Comparison of ENCODE assay signal across 8 mouse cellular contexts in the genomic region with DNA sequence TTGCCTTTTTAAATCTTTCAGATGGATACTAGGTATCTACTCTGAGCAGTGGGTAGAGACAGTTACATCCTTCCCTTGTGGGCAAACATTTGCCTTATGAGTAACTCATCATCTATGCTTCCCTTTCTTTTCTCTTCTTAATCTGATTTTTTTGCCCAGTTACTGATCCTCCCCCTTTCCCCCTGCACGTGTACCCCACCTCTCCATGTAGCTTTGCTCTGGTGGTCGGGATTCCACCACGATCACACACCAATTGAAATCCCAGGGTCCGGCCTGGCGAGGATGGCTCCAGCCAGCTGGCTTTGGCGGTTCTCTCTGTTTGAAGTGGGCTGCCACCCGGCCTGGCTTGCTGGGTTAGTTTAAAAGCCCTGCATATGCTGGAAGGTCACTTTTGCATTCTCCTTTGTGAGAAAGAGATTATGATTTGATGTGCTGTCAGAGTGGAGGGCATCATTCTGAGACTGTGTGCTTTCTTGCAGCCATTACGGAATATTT. TPM values are rescaled to one million over a fixed set of nuclear protein-coding genes. Genes with fewer than 3 reads are reported as not detected.
A peak's percentile ranks its signal among the peaks of the same experiment; 100 is the strongest.
DNase-seq lines count a peak whose midpoint lies in the region; ATAC-seq and TF ChIP-seq lines count a peak whose summit lies in the region.

No protein-coding gene starts in this region.

- no peaks in the 10 kb centered on the region for H3K9me3 ChIP-seq in E14TG2a.4 (ENCODE audit: low read length)
- no peaks in the 10 kb centered on the region for H3K9me3 ChIP-seq in embryonic facial prominence, embryonic 13.5 days
- H3K9me3 ChIP-seq in midbrain, postnatal 0 days (ENCODE audit: low read length) = no peaks in the 10 kb centered on the region

- TF ChIP-seq CTCF in heart, adult 2 months (IDR thresholded peaks at IDR 0.05) = no peak
- TF ChIP-seq CTCF in E14TG2a.4 (conservative IDR thresholded peaks at IDR 0.05; ENCODE audit: low read length) = no peak
- TF ChIP-seq CTCF in midbrain, postnatal 0 days (IDR thresholded peaks at IDR 0.05) = no peak

- TF ChIP-seq EP300 in heart, adult 2 months (IDR thresholded peaks at IDR 0.05; ENCODE audit: insufficient read depth, low read depth, low read length) = no peak

- peaks cover 5% of the 10 kb centered on the region for H3K4me1 ChIP-seq in heart, adult 2 months (ENCODE audit: control insufficient read depth, insufficient read depth, low read length)
- peaks cover 30% of the 10 kb centered on the region for H3K4me1 ChIP-seq in E14TG2a.4 (replicated peaks; ENCODE audit: low read depth, low read length)
- H3K4me1 ChIP-seq in embryonic facial prominence, embryonic 13.5 days = peaks cover 17% of the 10 kb centered on the region
- peaks cover 7% of the 10 kb centered on the region; the same call in 1 of the 2 replicates for H3K4me1 ChIP-seq in midbrain, postnatal 0 days (ENCODE audit: insufficient read depth, low read length)

- H3K4me2 ChIP-seq in embryonic facial prominence, embryonic 13.5 days = peak overlapping the region; percentile 79
- H3K4me2 ChIP-seq in midbrain, postnatal 0 days (ENCODE audit: low read depth, low read length, poor library complexity, severe bottlenecking) = peak overlapping the region; percentile 81

- peaks cover 11% of the 10 kb centered on the region for H3K36me3 ChIP-seq in heart, adult 2 months (ENCODE audit: control insufficient read depth, insufficient read depth, low read length)
- H3K36me3 ChIP-seq in E14TG2a.4 (ENCODE audit: insufficient read depth, low read length) = peaks cover 25% of the 10 kb centered on the region
- H3K36me3 ChIP-seq in embryonic facial prominence, embryonic 13.5 days = peaks cover 23% of the 10 kb centered on the region
- no peaks in the 10 kb centered on the region for H3K36me3 ChIP-seq in midbrain, postnatal 0 days (ENCODE audit: insufficient read depth, low read length)

- DNase-seq in heart, adult 2 months = peak; percentile 25 to 46
- no peak for DNase-seq in heart, postnatal 36 days
- peak; percentile 30 to 45 for DNase-seq in kidney, postnatal 4 days
- DNase-seq in midbrain, postnatal 0 days (ENCODE audit: low spot score) = peak; percentile 17
- no peak for DNase-seq in T-cell, adult 2 months (ENCODE audit: low spot score)
- no peak for DNase-seq in left cerebral cortex, adult 18-20 months (ENCODE audit: low spot score in 2 of 2)

- peak overlapping the region; percentile 86 for H3K27ac ChIP-seq in heart, adult 2 months
- peak overlapping the region; percentile 99; the same call in 1 of the 2 replicates for H3K27ac ChIP-seq in embryonic facial prominence, embryonic 13.5 days
- peak overlapping the region; percentile 93 for H3K27ac ChIP-seq in midbrain, postnatal 0 days (ENCODE audit: low read depth, low read length)

- H3K4me3 ChIP-seq in heart, adult 2 months = peak overlapping the region; percentile 92
- peak overlapping the region; percentile 94 for H3K4me3 ChIP-seq in E14TG2a.4 (replicated peaks; ENCODE audit: low read length)
- H3K4me3 ChIP-seq in embryonic facial prominence, embryonic 13.5 days = peak overlapping the region; percentile 85
- peak overlapping the region; percentile 56 for H3K4me3 ChIP-seq in midbrain, postnatal 0 days (ENCODE audit: low read depth, low read length)

- ATAC-seq in embryonic facial prominence, embryonic 13.5 days (ENCODE audit: insufficient number of reproducible peaks, insufficient read depth, low FRiP score, low TSS enrichment, low read depth) = no peak
- no peak for ATAC-seq in midbrain, postnatal 0 days (ENCODE audit: low FRiP score)

- no peaks in the 10 kb centered on the region for H3K79me2 ChIP-seq in heart, adult 2 months (replicated peaks; ENCODE audit: control insufficient read depth, insufficient read depth, low read length)

- intact Hi-C loops in heart, adult 2 months (cut with DNase I) = loop anchor here (1.0 to 5.0 kb wide), 5 partner anchors 21 to 177 kb away; no protein-coding TSS in a partner anchor
- intact Hi-C loops in heart, postnatal 36 days (cut with DNase I) = loop anchor here (2.0 to 5.0 kb wide), 4 partner anchors 47 to 177 kb away; no protein-coding TSS in a partner anchor

- WGBS in heart, adult 2 months = 16% methylated on average over 8 of the region's 8 CpGs
- WGBS in embryonic facial prominence, embryonic 13.5 days = 8% methylated on average over 8 of the region's 8 CpGs
- WGBS in midbrain, postnatal 0 days = 2% methylated on average over 8 of the region's 8 CpGs

- peak overlapping the region; percentile 95 for H3K9ac ChIP-seq in heart, adult 2 months (ENCODE audit: low read depth, low read length)
- peak overlapping the region; percentile 90 for H3K9ac ChIP-seq in embryonic facial prominence, embryonic 13.5 days
- H3K9ac ChIP-seq in midbrain, postnatal 0 days (replicated peaks; ENCODE audit: low read length, poor library complexity, severe bottlenecking) = peak overlapping the region; percentile 90

- no peaks in the 10 kb centered on the region for H3K27me3 ChIP-seq in heart, adult 2 months (ENCODE audit: control insufficient read depth, insufficient read depth, low read length)
- no peaks in the 10 kb centered on the region for H3K27me3 ChIP-seq in E14TG2a.4 (ENCODE audit: insufficient read depth, low read length)
- no peaks in the 10 kb centered on the region for H3K27me3 ChIP-seq in embryonic facial prominence, embryonic 13.5 days
- no peaks in the 10 kb centered on the region for H3K27me3 ChIP-seq in midbrain, postnatal 0 days (ENCODE audit: insufficient read depth, low read length)

- no peak for TF ChIP-seq POLR2A in heart, adult 2 months (IDR thresholded peaks at IDR 0.05; ENCODE audit: insufficient read depth, low read depth, low read length)

RNA-seq across cellular contexts. Expression of gene Fchsd2, which starts 17.2 kb away (rescaled TPM):
- 10 to 100 TPM; 20.9 to 22.4 TPM for total RNA-seq in heart, adult 2 months (2021)
- 5.6 and 8.1 TPM in 2 replicates for polyA plus RNA-seq in heart, adult 2 months (2012; rRNA removed)
- 10 to 100 TPM; 22.8 to 25.3 TPM for total RNA-seq in heart, postnatal 36 days (2021)
- polyA plus RNA-seq in embryonic facial prominence, embryonic 13.5 days (2015; fragmentation: Nextera tagmentation; extraction: Ambion mirVana) = 24.9 and 29.1 TPM in 2 replicates
- total RNA-seq in midbrain, postnatal 0 days (2014; rRNA removed) = 55.7 and 67.7 TPM in 2 replicates
- 34.3 and 39.2 TPM in 2 replicates for polyA plus RNA-seq in midbrain, postnatal 0 days (2015; fragmentation: Nextera tagmentation; extraction: Ambion mirVana)
- total RNA-seq in left cerebral cortex, adult 18-20 months (2021) = 10 to 100 TPM; 38.2 to 40.2 TPM

Comparison
In these comparisons a context has a peak if more than half of its experiments do, and no peak if none do; other contexts are left out.
1. DNase-seq: peak in heart, adult 2 months (2 of 2), kidney, postnatal 4 days (2 of 2) and midbrain, postnatal 0 days (single experiment); none in heart, postnatal 36 days (0 of 2), T-cell, adult 2 months (single experiment) and left cerebral cortex, adult 18-20 months (0 of 2).
2. Peak in every context shown above with its lines, with median percentiles within 50 percentile points of each other: H3K27ac ChIP-seq, H3K4me3 ChIP-seq and H3K9ac ChIP-seq.